Mouse (Mus musculus) WW6 (cell line): Measurements from ENCODE around the gene Wdtc1.
A peak's percentile ranks its signal among the peaks of the same experiment; 100 is the strongest.

Experiments
- DNase-seq: peaks from one replicate; pipeline ENCODE4 v3.0.0-alpha.2; 2013; ENCODE audit warnings: low read depth, low spot score

The Wdtc1 gene

GRCm38 (mm10) chr4:133252089-133252488 lies 101.2 kb downstream of the Wdtc1 start:
- DNase-seq: no peak

GRCm38 (mm10) chr4:133251214-133251613 lies 102.1 kb downstream of the Wdtc1 start:
- no peak for DNase-seq

- DNase-seq: peak; percentile 64
These were observed 102.7 kb downstream of the Wdtc1 start for GRCm38 (mm10) chr4:133250609-133251008.

GRCm38 (mm10) chr4:133247806-133248449 lies 105.4 kb downstream of the Wdtc1 start:
- DNase-seq: no peak

GRCm38 (mm10) chr4:133247072-133247471 lies 106.2 kb downstream of the Wdtc1 start:
- DNase-seq: no peak

- DNase-seq: no peak
These were observed 109.0 kb downstream of the Wdtc1 start for GRCm38 (mm10) chr4:133244289-133244688.

- DNase-seq: no peak
These were observed 109.7 kb downstream of the Wdtc1 start for GRCm38 (mm10) chr4:133243538-133243937.

- no peak for DNase-seq
These were observed 110.6 kb downstream of the Wdtc1 start for GRCm38 (mm10) chr4:133242710-133243109.
